Mouse (Mus musculus): Measurements from ENCODE around the gene Vmn2r118. TPM values are rescaled to one million over a fixed set of nuclear protein-coding genes. Genes with fewer than 3 reads are reported as not detected.

Gene Vmn2r118
- polyA plus RNA-seq (2015; fragmentation: Nextera tagmentation; extraction: Ambion mirVana): not detected in 2 replicates

GRCm38 (mm10) chr17:55625092-55625491 lies at the start of gene Vmn2r118:
TSS of gene Vmn2r118 (minus strand) at chr17:55625192.

Other genes with a start within 250 kb of the Vmn2r118 start
- 0.53 and 0.83 TPM in 2 replicates for gene St6gal2, start 179.8 kb downstream of the Vmn2r118 start, polyA plus RNA-seq (2015; fragmentation: Nextera tagmentation; extraction: Ambion mirVana)
- 4.1 and 5.3 TPM in 2 replicates for gene Pot1b, start 87.4 kb upstream of the Vmn2r118 start, polyA plus RNA-seq (2015; fragmentation: Nextera tagmentation; extraction: Ambion mirVana)
- 0.16 and 0.31 TPM in 2 replicates for gene Adgre4, start 124.8 kb upstream of the Vmn2r118 start, polyA plus RNA-seq (2015; fragmentation: Nextera tagmentation; extraction: Ambion mirVana)